Mouse (Mus musculus) forebrain, embryonic 11.5 days (tissue): Measurements from ENCODE around the gene Camk2b. TPM values are rescaled to one million over a fixed set of nuclear protein-coding genes. Genes with fewer than 3 reads are reported as not detected.
A peak's percentile ranks its signal among the peaks of the same experiment; 100 is the strongest.

Experiments
- ATAC-seq: fragments of 200-750 bp; cut with Nextera tagmentation; replicated peaks from 2 replicates; pipeline ENCODE4 v1.8.0; 2017; ENCODE audit warnings: moderate TSS enrichment; ENCODE audit not compliant: low FRiP score
- DNase-seq: peaks from one replicate; pipeline ENCODE4 v3.0.0-alpha.2; 2017; ENCODE audit warnings: low spot score
- H3K27ac ChIP-seq: fragments of 300-500 bp; sonication (generic); 2 replicates; pipeline ENCODE4 v1.5.1; 2014; ENCODE audit warnings: low read depth, low read length
- H3K27me3 ChIP-seq: fragments of 300-500 bp; sonication (generic); 2 replicates; pipeline ENCODE4 v1.6.1; 2014; ENCODE audit warnings: mild to moderate bottlenecking, low read length, mixed read lengths; ENCODE audit not compliant: control insufficient read depth, insufficient read depth
- H3K36me3 ChIP-seq: fragments of 300-500 bp; sonication (generic); 2 replicates; pipeline ENCODE4 v1.6.1; 2014; ENCODE audit warnings: mild to moderate bottlenecking, low read length, moderate library complexity, mixed read lengths; ENCODE audit not compliant: control insufficient read depth, insufficient read depth
- H3K4me1 ChIP-seq: fragments of 300-500 bp; sonication (generic); replicated peaks from 2 replicates; pipeline ENCODE4 v1.6.1; 2014; ENCODE audit warnings: low read length, mixed read lengths; ENCODE audit not compliant: control insufficient read depth, insufficient read depth
- H3K4me2 ChIP-seq: fragments of 300-500 bp; sonication (generic); 2 replicates; pipeline ENCODE4 v1.6.1; 2014; ENCODE audit warnings: low read depth, mild to moderate bottlenecking, low read length, moderate library complexity, mixed read lengths; ENCODE audit not compliant: severe bottlenecking
- H3K4me3 ChIP-seq: fragments of 300-500 bp; sonication (generic); 2 replicates; pipeline ENCODE4 v1.5.1; 2014; ENCODE audit warnings: low read depth, low read length
- H3K9ac ChIP-seq: fragments of 300-500 bp; sonication (generic); 2 replicates; pipeline ENCODE4 v1.6.1; 2014; ENCODE audit warnings: low read length
- H3K9me3 ChIP-seq: fragments of 300-500 bp; sonication (generic); 2 replicates; pipeline ENCODE4 v1.6.1; 2016; ENCODE audit warnings: low read length, mixed read lengths; ENCODE audit not compliant: control insufficient read depth
- WGBS: fragments of 180-500 bp; shearing (Covaris S2); extraction: QIAGEN DNeasy Blood & Tissue Kit; methylation state at CpG from one replicate; pipeline ENCODE4 v1.1.7; 2014; 5-methylcytosine and 5-hydroxymethylcytosine counted together
- polyA plus RNA-seq: library from polyadenylated mRNA; unstranded; fragments of >200 nt; fragmentation: Nextera tagmentation; extraction: Ambion mirVana; gene quantifications from 2 replicates; pipeline ENCODE4 v1.2.1, GENCODE M21; 2014

Camk2b gene
- polyA plus RNA-seq, 1 experiment from 2014 or later: 1.0 TPM

GRCm38 (mm10) chr11:6062329-6062728 is 3.8 kb downstream of the Camk2b start:
- DNase-seq (no peak), ATAC-seq (no peak)
- no peak overlapping the region for H3K4me3 ChIP-seq
- H3K4me2 ChIP-seq: no peak overlapping the region
- no peaks in the 10 kb centered on the region; the same call in 1 of the 2 replicates for H3K4me1 ChIP-seq
- 92% methylated on average over 11 of the region's 11 CpGs for WGBS
- H3K36me3 ChIP-seq: no peaks in the 10 kb centered on the region
- peaks cover 41% of the 10 kb centered on the region for H3K27me3 ChIP-seq
- H3K9me3 ChIP-seq: no peaks in the 10 kb centered on the region
- no peak overlapping the region for H3K27ac ChIP-seq
- no peak overlapping the region for H3K9ac ChIP-seq

- no peak for ATAC-seq
- Histone ChIP-seq H3K4me2 (no peak overlapping the region), H3K9ac (no peak overlapping the region), H3K4me3 (no peak overlapping the region), H3K27ac (no peak overlapping the region), H3K36me3 (no peaks in the 10 kb centered on the region), H3K9me3 (no peaks in the 10 kb centered on the region), H3K4me1 (no peaks in the 10 kb centered on the region; the same call in 1 of the 2 replicates), H3K27me3 (peaks cover 37% of the 10 kb centered on the region)
- 86% methylated on average over 5 of the region's 5 CpGs for WGBS
- DNase-seq: no peak
Observed at GRCm38 (mm10) chr11:6061891-6062290, 4.3 kb downstream of the Camk2b start.

- Histone ChIP-seq H3K9me3 (no peaks in the 10 kb centered on the region), H3K4me2 (no peak overlapping the region), H3K9ac (no peak overlapping the region), H3K4me3 (no peak overlapping the region), H3K27me3 (peaks cover 10% of the 10 kb centered on the region), H3K4me1 (no peaks in the 10 kb centered on the region), H3K36me3 (no peaks in the 10 kb centered on the region), H3K27ac (no peak overlapping the region)
- no peak for ATAC-seq
- WGBS: 95% methylated on average over 10 of the region's 10 CpGs
- DNase-seq: no peak
Observed at GRCm38 (mm10) chr11:6059162-6059561, 7.0 kb downstream of the Camk2b start.

GRCm38 (mm10) chr11:6053386-6053785 is 12.8 kb downstream of the Camk2b start:
- ATAC-seq (no peak), DNase-seq (no peak)
- Histone ChIP-seq H3K27me3 (no peaks in the 10 kb centered on the region), H3K36me3 (no peaks in the 10 kb centered on the region), H3K27ac (no peak overlapping the region), H3K4me1 (no peaks in the 10 kb centered on the region), H3K4me3 (no peak overlapping the region), H3K9ac (no peak overlapping the region), H3K4me2 (no peak overlapping the region), H3K9me3 (no peaks in the 10 kb centered on the region)
- 86% methylated on average over 8 of the region's 8 CpGs for WGBS

- H3K27me3 ChIP-seq: no peaks in the 10 kb centered on the region
- no peak overlapping the region for H3K4me3 ChIP-seq
- 73% methylated on average over 4 of the region's 4 CpGs for WGBS
- H3K4me1 ChIP-seq: no peaks in the 10 kb centered on the region
- ATAC-seq (no peak), DNase-seq (peak; percentile 46)
- no peak overlapping the region for H3K27ac ChIP-seq
- H3K4me2 ChIP-seq: no peak overlapping the region
- no peaks in the 10 kb centered on the region for H3K9me3 ChIP-seq
- no peaks in the 10 kb centered on the region for H3K36me3 ChIP-seq
- H3K9ac ChIP-seq: no peak overlapping the region
Observed at GRCm38 (mm10) chr11:6050066-6050560, 16.0 kb downstream of the Camk2b start.

- no peak for ATAC-seq
- 87% methylated on average over 9 of the region's 9 CpGs for WGBS
Observed at GRCm38 (mm10) chr11:6048208-6048607, 18.0 kb downstream of the Camk2b start.

GRCm38 (mm10) chr11:6038929-6039328 is 27.2 kb downstream of the Camk2b start:
- Histone ChIP-seq H3K9me3 (no peaks in the 10 kb centered on the region), H3K9ac (no peak overlapping the region; the same call in 1 of the 2 replicates), H3K27ac (0 out of 2 replicates have a peak overlapping the region, but pooled peaks have one; percentile 31), H3K4me2 (no peak overlapping the region), H3K4me3 (no peak overlapping the region), H3K36me3 (no peaks in the 10 kb centered on the region), H3K4me1 (no peaks in the 10 kb centered on the region; the same call in 1 of the 2 replicates), H3K27me3 (no peaks in the 10 kb centered on the region)
- DNase-seq (peak; percentile 29), ATAC-seq (no peak)
- WGBS: 49% methylated on average over 7 of the region's 7 CpGs

More at GRCm38 (mm10) chr11:6048208-6048607, 18.0 kb downstream of the Camk2b start:
- Histone ChIP-seq H3K4me2 (no peak overlapping the region), H3K9ac (no peak overlapping the region), H3K4me3 (no peak overlapping the region), H3K36me3 (no peaks in the 10 kb centered on the region), H3K9me3 (no peaks in the 10 kb centered on the region), H3K4me1 (no peaks in the 10 kb centered on the region), H3K27ac (no peak overlapping the region), H3K27me3 (no peaks in the 10 kb centered on the region)
- DNase-seq: no peak

GRCm38 (mm10) chr11:6037686-6038085 is 28.5 kb downstream of the Camk2b start:
- WGBS: 85% methylated on average over 7 of the region's 7 CpGs
- ATAC-seq: no peak

GRCm38 (mm10) chr11:6037198-6037597 is 29.0 kb downstream of the Camk2b start:
- no peaks in the 10 kb centered on the region for H3K27me3 ChIP-seq
- H3K4me3 ChIP-seq: no peak overlapping the region
- H3K27ac ChIP-seq: no peak overlapping the region
- no peaks in the 10 kb centered on the region; the same call in 1 of the 2 replicates for H3K4me1 ChIP-seq
- H3K9ac ChIP-seq: no peak overlapping the region
- no peak for ATAC-seq
- 90% methylated on average over 7 of the region's 7 CpGs for WGBS
- no peaks in the 10 kb centered on the region for H3K9me3 ChIP-seq
- no peak overlapping the region for H3K4me2 ChIP-seq
- DNase-seq: no peak
- H3K36me3 ChIP-seq: no peaks in the 10 kb centered on the region

More at GRCm38 (mm10) chr11:6037686-6038085, 28.5 kb downstream of the Camk2b start:
- no peaks in the 10 kb centered on the region for H3K36me3 ChIP-seq
- no peak for DNase-seq
- H3K9ac ChIP-seq: no peak overlapping the region
- no peaks in the 10 kb centered on the region; the same call in 1 of the 2 replicates for H3K4me1 ChIP-seq
- H3K9me3 ChIP-seq: no peaks in the 10 kb centered on the region
- no peaks in the 10 kb centered on the region for H3K27me3 ChIP-seq
- H3K27ac ChIP-seq: no peak overlapping the region
- H3K4me2 ChIP-seq: no peak overlapping the region
- no peak overlapping the region for H3K4me3 ChIP-seq
